Mouse (Mus musculus): ENCODE results near the gene Lrch1.

DNA sequence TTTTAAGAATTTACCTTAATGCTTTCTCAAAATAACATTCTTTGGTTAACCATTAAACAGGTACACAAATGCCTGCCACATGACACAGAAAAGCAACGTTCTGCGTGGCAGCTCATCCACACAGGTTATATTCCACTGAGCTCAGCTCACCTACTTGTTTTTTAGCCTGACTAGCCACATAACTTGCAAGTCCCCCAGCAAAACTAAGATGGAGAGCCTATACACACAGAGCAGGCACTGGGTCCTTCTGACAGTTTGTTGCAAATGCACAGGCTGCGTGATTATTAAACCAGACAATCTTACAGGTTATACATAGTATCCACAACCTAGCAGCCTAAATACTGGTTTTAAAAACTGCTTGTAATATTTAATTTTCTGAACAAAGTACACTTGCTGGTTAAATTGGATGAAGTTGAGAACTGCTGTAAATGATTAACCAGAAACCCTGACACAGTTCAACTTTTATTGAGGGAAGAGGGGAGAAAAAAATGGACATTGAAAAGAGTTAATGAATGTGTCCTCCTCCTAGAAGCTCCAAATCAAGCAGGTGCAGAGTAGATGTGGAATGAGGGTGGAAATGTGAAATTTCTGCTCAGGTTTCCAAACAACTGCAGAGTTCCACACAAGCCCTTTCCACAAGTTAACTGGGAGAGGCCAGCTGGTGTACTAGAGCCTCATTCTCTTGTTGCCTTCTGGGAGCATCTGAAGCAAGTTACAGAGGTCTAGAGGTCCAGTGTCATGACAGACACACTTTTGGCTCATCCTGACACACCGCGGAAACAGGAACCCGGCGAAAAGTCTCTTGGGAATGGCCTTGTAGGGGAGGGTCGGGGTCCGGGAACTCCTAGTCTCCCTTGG, 216.2 kb downstream of the Lrch1 start:
- TF ChIP-seq ZNF384 (IDR thresholded peaks at IDR 0.05; ENCODE audit: low read depth, low read length) (no peak), CHD2 (IDR thresholded peaks at IDR 0.05; ENCODE audit: low read length) (no peak), TCF12 (IDR thresholded peaks at IDR 0.05; ENCODE audit: low read depth, low read length) (no peak), CTCF (IDR thresholded peaks at IDR 0.05 in 2 of 3, conservative IDR thresholded peaks at IDR 0.05 in 1 of 3; ENCODE audit: control insufficient read depth in 1 of 3, insufficient read depth in 1 of 3, low read depth in 2 of 3, low read length in 3 of 3, poor library complexity in 1 of 3, severe bottlenecking in 1 of 3) (no peak), POLR2AphosphoS2 (IDR thresholded peaks at IDR 0.05; ENCODE audit: low read length) (no peak; the same call in 1 of the 2 replicates), MAX (IDR thresholded peaks at IDR 0.05; ENCODE audit: low read length) (no peak), POLR2A (IDR thresholded peaks at IDR 0.05; ENCODE audit: control insufficient read depth in 1 of 2, insufficient read depth in 1 of 2, low read depth in 1 of 2, low read length in 2 of 2, poor library complexity in 1 of 2) (no peak), JUND (IDR thresholded peaks at IDR 0.05; ENCODE audit: low read depth, low read length) (no peak), TAL1 (IDR thresholded peaks at IDR 0.05; ENCODE audit: low read length) (no peak), SMC3 (IDR thresholded peaks at IDR 0.05; ENCODE audit: low read depth, low read length) (no peak), RAD21 (IDR thresholded peaks at IDR 0.05; ENCODE audit: low read depth, low read length) (no peak)
